Mouse (Mus musculus): ENCODE measurements at regions not wholly inside any gene's neighbourhood (a gene's known extent, or its start where the extent isn't known, plus 50 kb on each side); places are given as distances from the start of the nearest gene placed in this dataset.

- TF ChIP-seq POLR2A (IDR thresholded peaks at IDR 0.05; ENCODE audit: borderline replicate concordance, insufficient read depth, low read length): no peak
- TF ChIP-seq CTCF (IDR thresholded peaks at IDR 0.05; ENCODE audit: borderline replicate concordance, insufficient read depth, low read depth, low read length): no peak
Observed at GRCm38 (mm10) chr14:25301336-25302031, 157.5 kb upstream of the Zmiz1 start.

Data from cerebellum, adult 2 months (tissue).